Mouse (Mus musculus): Measurements from ENCODE around the gene Pcbp3. TPM values are rescaled to one million over a fixed set of nuclear protein-coding genes. Genes with fewer than 3 reads are reported as not detected.

Gene Pcbp3
- polyA plus RNA-seq, 1 experiment from 2014 or later = 8.8 TPM

DNA sequence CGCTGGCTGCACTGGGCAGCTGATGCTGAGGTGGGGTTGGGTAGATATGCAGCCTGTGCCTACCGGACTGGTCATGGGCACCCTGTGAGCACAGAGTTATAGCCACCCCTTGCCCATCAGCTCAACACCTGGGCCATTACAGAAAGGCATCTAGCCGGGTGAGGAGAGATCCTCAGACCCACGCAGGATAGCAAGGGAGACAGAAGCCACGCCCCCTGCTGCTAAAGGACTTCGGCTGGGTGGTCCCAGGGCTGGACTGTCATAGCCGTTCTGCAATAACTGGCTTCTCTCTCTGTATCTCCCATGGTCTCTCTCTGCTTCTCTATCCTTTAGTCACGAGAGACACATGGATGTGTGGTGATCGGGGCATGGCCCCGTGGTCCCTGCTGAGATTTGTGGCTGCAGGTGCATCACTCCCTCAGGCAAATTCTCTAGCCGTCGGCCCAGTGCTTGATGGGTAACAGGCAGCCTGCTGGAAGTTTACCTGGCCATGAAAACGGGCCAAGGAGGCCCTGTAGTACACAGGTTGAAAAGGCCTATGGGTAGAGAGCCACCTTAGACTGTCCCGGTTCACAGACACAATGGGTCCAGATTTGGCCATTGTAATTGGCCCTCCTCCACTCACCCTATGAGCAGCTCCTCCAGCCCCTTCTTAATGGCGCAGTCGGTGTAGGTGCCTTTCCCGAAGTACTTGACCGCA lies 238.8 kb downstream of the Pcbp3 start:
- Histone ChIP-seq H3K9me3 (replicated peaks) (no peaks in the 10 kb centered on the region), H3K36me3 (no peaks in the 10 kb centered on the region), H3K4me2 (no peak overlapping the region), H3K9ac (no peak overlapping the region), H3K27ac (no peak overlapping the region), H3K4me3 (no peak overlapping the region), H3K4me1 (no peaks in the 10 kb centered on the region), H3K27me3 (replicated peaks) (no peaks in the 10 kb centered on the region)
- WGBS (ENCODE audit: insufficient replicate concordance) = 74% methylated on average over 18 of the region's 18 CpGs
- ATAC-seq = no peak

DNA sequence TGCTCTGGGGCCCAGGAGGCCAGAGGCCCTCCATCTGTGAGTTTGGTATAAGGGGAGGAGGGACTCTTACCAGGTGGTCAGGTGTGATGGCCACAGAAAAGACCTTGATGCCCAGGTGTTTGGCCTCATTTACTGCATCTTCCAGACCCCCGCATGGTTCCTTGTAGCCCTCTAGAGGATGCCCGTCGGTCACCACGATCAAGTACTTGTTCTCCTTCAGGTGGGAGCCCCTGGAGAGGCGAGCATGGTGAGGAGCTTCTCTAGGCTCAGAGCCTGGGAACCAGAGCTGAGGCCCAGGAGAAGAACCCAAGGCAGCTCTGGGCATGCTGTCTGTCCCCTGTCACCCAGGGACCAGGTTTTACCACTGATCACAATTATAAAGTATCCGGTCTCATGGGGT lies 239.9 kb downstream of the Pcbp3 start:
- Histone ChIP-seq H3K36me3 (no peaks in the 10 kb centered on the region), H3K27ac (no peak overlapping the region), H3K9ac (no peak overlapping the region), H3K4me1 (no peaks in the 10 kb centered on the region), H3K9me3 (replicated peaks) (no peaks in the 10 kb centered on the region), H3K4me2 (no peak overlapping the region), H3K27me3 (replicated peaks) (no peaks in the 10 kb centered on the region), H3K4me3 (no peak overlapping the region)
- WGBS (ENCODE audit: insufficient replicate concordance) = 67% methylated on average over 6 of the region's 6 CpGs
- no peak for ATAC-seq

DNA sequence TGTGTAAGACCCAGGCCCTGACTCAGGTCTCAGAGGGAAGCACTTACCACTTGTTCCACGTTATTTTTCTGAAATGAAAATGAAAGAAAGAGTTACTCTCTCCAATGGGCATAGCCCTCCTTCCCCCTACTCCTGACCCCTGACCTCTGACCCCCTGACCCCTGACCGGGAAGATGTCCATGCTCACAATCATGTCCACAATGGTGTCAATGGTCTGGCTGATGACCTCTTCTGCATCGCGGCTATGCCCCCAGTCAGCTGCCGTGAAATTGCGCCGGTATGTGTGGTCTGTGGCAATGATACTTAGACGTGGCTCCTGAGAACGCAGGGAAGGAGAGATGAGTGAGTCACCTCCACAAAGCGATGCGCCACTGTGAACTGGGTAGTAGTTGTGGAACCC lies 240.5 kb downstream of the Pcbp3 start:
- H3K4me2 ChIP-seq = no peak overlapping the region
- 73% methylated on average over 11 of the region's 11 CpGs for WGBS (ENCODE audit: insufficient replicate concordance)
- H3K36me3 ChIP-seq = no peaks in the 10 kb centered on the region
- ATAC-seq = no peak
- H3K4me1 ChIP-seq = no peaks in the 10 kb centered on the region
- no peak overlapping the region for H3K9ac ChIP-seq
- no peaks in the 10 kb centered on the region for H3K27me3 ChIP-seq (replicated peaks)
- no peak overlapping the region for H3K4me3 ChIP-seq
- no peaks in the 10 kb centered on the region for H3K9me3 ChIP-seq (replicated peaks)
- H3K27ac ChIP-seq = no peak overlapping the region

DNA sequence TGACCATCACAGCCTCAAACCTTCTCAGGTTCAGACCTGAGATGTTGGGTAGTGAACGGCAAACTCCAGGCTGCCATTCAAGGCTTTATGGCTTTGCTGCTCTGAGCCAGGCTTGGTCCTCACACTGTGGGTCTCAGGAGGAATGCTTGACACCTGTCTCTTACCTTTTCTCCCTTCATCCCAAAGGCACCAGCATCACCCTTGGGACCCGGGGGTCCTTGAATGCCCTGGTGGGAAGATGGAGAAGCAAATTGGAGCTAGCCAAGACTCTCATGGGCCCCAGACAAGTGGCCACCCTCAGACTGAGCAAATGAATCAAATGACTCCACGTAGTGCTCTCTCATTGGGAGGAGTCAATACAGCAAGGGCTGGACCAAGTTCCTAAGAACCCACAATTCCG lies 244.1 kb downstream of the Pcbp3 start:
- H3K36me3 ChIP-seq = no peaks in the 10 kb centered on the region
- ATAC-seq = no peak

DNA sequence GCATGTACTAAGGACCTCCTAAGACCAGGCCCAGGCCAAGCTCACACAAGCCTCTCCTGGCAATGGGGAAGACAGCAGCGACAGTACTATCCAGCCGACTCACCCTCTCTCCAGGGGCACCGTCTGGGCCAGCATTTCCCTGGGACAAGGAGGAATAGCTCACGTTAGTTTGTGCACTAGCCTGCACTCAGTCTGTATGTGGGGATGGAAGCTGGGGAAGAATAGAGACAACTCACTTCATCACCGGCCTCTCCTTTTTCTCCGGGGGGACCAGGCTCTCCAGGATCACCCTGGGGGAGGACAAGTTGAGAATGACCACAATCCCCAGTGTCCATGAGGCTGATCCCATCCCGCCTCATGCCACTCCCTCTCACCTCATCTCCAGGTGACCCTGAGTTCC lies 244.7 kb downstream of the Pcbp3 start:
- H3K9me3 ChIP-seq (replicated peaks) = no peaks in the 10 kb centered on the region
- ATAC-seq = no peak
- H3K27ac ChIP-seq = no peak overlapping the region
- H3K27me3 ChIP-seq (replicated peaks) = no peaks in the 10 kb centered on the region
- H3K36me3 ChIP-seq = no peaks in the 10 kb centered on the region; the same call in 1 of the 2 replicates
- H3K4me2 ChIP-seq = no peak overlapping the region
- no peak overlapping the region for H3K4me3 ChIP-seq
- H3K9ac ChIP-seq = no peak overlapping the region
- 76% methylated on average over 7 of the region's 7 CpGs for WGBS (ENCODE audit: insufficient replicate concordance)
- H3K4me1 ChIP-seq = no peaks in the 10 kb centered on the region

More for the DNA sequence above, 244.1 kb downstream of the Pcbp3 start:
- H3K4me1 ChIP-seq = no peaks in the 10 kb centered on the region
- no peak overlapping the region for H3K9ac ChIP-seq
- H3K4me3 ChIP-seq = no peak overlapping the region
- H3K4me2 ChIP-seq = no peak overlapping the region
- H3K9me3 ChIP-seq (replicated peaks) = no peaks in the 10 kb centered on the region
- no peaks in the 10 kb centered on the region for H3K27me3 ChIP-seq (replicated peaks)
- WGBS (ENCODE audit: insufficient replicate concordance) = 59% methylated on average over 4 of the region's 4 CpGs
- no peak overlapping the region for H3K27ac ChIP-seq

DNA sequence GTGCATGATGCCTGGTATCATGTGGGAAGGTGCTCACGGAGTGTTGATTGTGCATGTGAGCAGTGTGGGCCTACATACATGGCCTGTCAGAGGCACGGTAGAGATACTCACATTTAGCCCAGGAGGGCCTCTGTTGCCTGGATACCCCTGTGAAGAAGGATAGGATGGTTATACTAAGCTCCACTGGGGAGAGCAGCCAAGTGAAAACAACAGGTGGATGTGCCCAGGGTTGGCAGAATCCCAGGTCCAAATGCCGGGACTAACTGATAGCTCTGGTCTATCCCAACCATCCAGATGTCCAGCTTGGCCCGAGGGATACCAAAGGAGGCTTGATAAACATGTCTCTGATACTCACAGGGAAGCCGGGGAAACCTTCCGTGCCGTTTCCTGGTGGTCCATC lies 247.4 kb downstream of the Pcbp3 start:
- no peak overlapping the region for H3K4me3 ChIP-seq
- H3K4me2 ChIP-seq = no peak overlapping the region
- no peaks in the 10 kb centered on the region for H3K9me3 ChIP-seq (replicated peaks)
- no peaks in the 10 kb centered on the region; the same call in 1 of the 2 replicates for H3K36me3 ChIP-seq
- no peaks in the 10 kb centered on the region for H3K4me1 ChIP-seq
- no peak for ATAC-seq
- WGBS (ENCODE audit: insufficient replicate concordance) = 61% methylated on average over 7 of the region's 7 CpGs
- no peaks in the 10 kb centered on the region for H3K27me3 ChIP-seq (replicated peaks)
- H3K27ac ChIP-seq = no peak overlapping the region
- H3K9ac ChIP-seq = no peak overlapping the region

DNA sequence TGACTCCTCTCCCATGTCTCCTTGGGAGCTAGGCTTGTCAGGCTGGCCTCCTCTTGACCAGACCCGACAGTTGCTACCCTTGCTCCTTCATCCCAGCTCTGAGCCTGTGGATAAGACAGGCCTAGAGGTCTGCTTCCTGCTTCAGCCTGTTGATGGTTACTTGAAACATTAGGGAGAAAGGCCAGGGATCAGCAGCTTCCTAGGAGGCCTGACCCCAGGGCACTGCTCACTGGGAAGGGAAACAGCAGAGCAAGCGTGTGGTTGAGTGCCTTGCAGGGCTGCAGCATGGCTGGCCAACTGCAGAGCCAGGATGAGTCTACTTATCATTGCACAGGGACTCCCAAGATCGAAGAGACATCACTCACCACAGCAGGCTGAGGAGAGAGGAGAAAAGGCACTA lies 249.2 kb downstream of the Pcbp3 start:
- H3K27ac ChIP-seq = no peak overlapping the region
- WGBS (ENCODE audit: insufficient replicate concordance) = 59% methylated on average over 3 of the region's 3 CpGs
- H3K4me1 ChIP-seq = no peaks in the 10 kb centered on the region
- H3K27me3 ChIP-seq (replicated peaks) = no peaks in the 10 kb centered on the region
- H3K9me3 ChIP-seq (replicated peaks) = no peaks in the 10 kb centered on the region
- no peak overlapping the region for H3K4me3 ChIP-seq
- ATAC-seq = no peak
- no peak overlapping the region for H3K4me2 ChIP-seq
- H3K9ac ChIP-seq = no peak overlapping the region
- H3K36me3 ChIP-seq = no peaks in the 10 kb centered on the region; the same call in 1 of the 2 replicates

Other genes with a start within 250 kb of the Pcbp3 start
- 14.1 and 14.4 TPM in 2 replicates for gene Col6a1, start 235.7 kb downstream of the Pcbp3 start, polyA plus RNA-seq (2016; fragmentation: Nextera tagmentation; extraction: Ambion mirVana)
- gene Slc19a1, start 70.4 kb upstream of the Pcbp3 start, polyA plus RNA-seq (2016; fragmentation: Nextera tagmentation; extraction: Ambion mirVana) = 41.8 and 44.9 TPM in 2 replicates
- gene Col18a1, start 204.7 kb upstream of the Pcbp3 start, polyA plus RNA-seq (2016; fragmentation: Nextera tagmentation; extraction: Ambion mirVana) = 38.3 and 42.4 TPM in 2 replicates

Data from liver, embryonic 12.5 days (tissue).